Mouse (Mus musculus): ENCODE data around the gene Hnrnpdl.
A peak's percentile ranks its signal among the peaks of the same experiment; 100 is the strongest.

The Hnrnpdl gene

GRCm38 (mm10) chr5:100005896-100006295 lies 33.6 kb downstream of the Hnrnpdl start:
- DNase-seq (ENCODE audit: extremely low read depth, low read depth), result no peak

GRCm38 (mm10) chr5:100005431-100005830 lies 34.0 kb downstream of the Hnrnpdl start:
- DNase-seq (ENCODE audit: extremely low read depth, low read depth), result peak; percentile 45

- peak; percentile 29 for DNase-seq (ENCODE audit: extremely low read depth, low read depth)
These were observed 35.6 kb downstream of the Hnrnpdl start for GRCm38 (mm10) chr5:100003895-100004294.

GRCm38 (mm10) chr5:100000500-100000899 lies 39.0 kb downstream of the Hnrnpdl start:
- DNase-seq (ENCODE audit: extremely low read depth, low read depth), result no peak

- DNase-seq (ENCODE audit: extremely low read depth, low read depth), result no peak
These were observed 39.4 kb downstream of the Hnrnpdl start for GRCm38 (mm10) chr5:100000048-100000447.

GRCm38 (mm10) chr5:99994680-99995079 lies 44.8 kb downstream of the Hnrnpdl start:
- no peak for DNase-seq (ENCODE audit: extremely low read depth, low read depth)

- DNase-seq (ENCODE audit: extremely low read depth, low read depth), result no peak
These were observed 45.3 kb downstream of the Hnrnpdl start for GRCm38 (mm10) chr5:99994166-99994565.

Data from MEL-GATA-1-ER (cell line).